Mouse (Mus musculus): Measurements from ENCODE around the gene Ankra2. TPM values are rescaled to one million over a fixed set of nuclear protein-coding genes. Genes with fewer than 3 reads are reported as not detected.

Ankra2 gene
- 23.8 and 26.4 TPM in 2 replicates for total RNA-seq (2023)

GRCm38 (mm10) chr13:98262636-98263457, at the start of gene Ankra2, which contains the start of gene Utp15:
Gene Ankra2 (plus strand): TSS chr13:98263074.
Gene Utp15 (minus strand): TSS chr13:98263041.

GRCm38 (mm10) chr13:98279686-98280085, 16.8 kb downstream of the Ankra2 start, which contains the start of gene Gm21976:
Gene Gm21976 (plus strand): TSS chr13:98279887.

GRCm38 (mm10) chr13:98316480-98317245, 53.8 kb downstream of the Ankra2 start, which contains the start of gene Btf3:
Gene Btf3 (minus strand): TSS chr13:98317006.

Other genes with a start within 250 kb of the Ankra2 start
- 0.52 and 0.76 TPM in 2 replicates for gene Arhgef28, start 56.6 kb upstream of the Ankra2 start, total RNA-seq (2023)
- 20.8 and 29.7 TPM in 2 replicates for gene Utp15, start within 50 bp of the Ankra2 start, total RNA-seq (2023)
- not detected in 2 replicates for gene Gm21976, start 16.8 kb downstream of the Ankra2 start, total RNA-seq (2023)
- 237 and 254 TPM in 2 replicates for gene Btf3, start 53.9 kb downstream of the Ankra2 start, total RNA-seq (2023)
- gene Foxd1, start 91.2 kb downstream of the Ankra2 start, total RNA-seq (2023): not detected in 2 replicates
- gene Gm10320, start 228.9 kb downstream of the Ankra2 start, total RNA-seq (2023): not detected in 2 replicates